Mouse (Mus musculus) heart, adult 2 months (tissue): ENCODE results near the gene Ern1.

Source experiments
- CTCF ChIP-seq: fragments of 200-600 bp; IDR thresholded peaks from 2 replicates; pipeline ENCODE4 v1.8.1; 2022; ENCODE audit warnings: antibody characterized with exemption, mild to moderate bottlenecking, moderate library complexity
- EP300 ChIP-seq: fragments of 200-500 bp; IDR thresholded peaks from 2 replicates; pipeline ENCODE4 v1.6.1; 2011; ENCODE audit warnings: low read depth, low read length, control low read depth; ENCODE audit not compliant: insufficient read depth
- POLR2A ChIP-seq: fragments of 200-500 bp; IDR thresholded peaks from 2 replicates; pipeline ENCODE4 v1.6.1; 2011; ENCODE audit warnings: mild to moderate bottlenecking, low read depth, low read length, control low read depth; ENCODE audit not compliant: insufficient read depth

- TF ChIP-seq CTCF (peak; percentile 35), POLR2A (no peak), EP300 (no peak)
These were observed 553 bp downstream of the Ern1 start for GRCm38 (mm10) chr11:106486866-106487732.
